Mouse (Mus musculus): ENCODE measurements at regions not wholly inside any gene's neighbourhood (a gene's known extent, or its start where the extent isn't known, plus 50 kb on each side); places are given as distances from the start of the nearest gene placed in this dataset.
"Not testable (repeated sequence)": the region's sequence is repeated elsewhere in the genome, so short reads cannot be mapped to it uniquely, and the experiment has no call there.

DNA sequence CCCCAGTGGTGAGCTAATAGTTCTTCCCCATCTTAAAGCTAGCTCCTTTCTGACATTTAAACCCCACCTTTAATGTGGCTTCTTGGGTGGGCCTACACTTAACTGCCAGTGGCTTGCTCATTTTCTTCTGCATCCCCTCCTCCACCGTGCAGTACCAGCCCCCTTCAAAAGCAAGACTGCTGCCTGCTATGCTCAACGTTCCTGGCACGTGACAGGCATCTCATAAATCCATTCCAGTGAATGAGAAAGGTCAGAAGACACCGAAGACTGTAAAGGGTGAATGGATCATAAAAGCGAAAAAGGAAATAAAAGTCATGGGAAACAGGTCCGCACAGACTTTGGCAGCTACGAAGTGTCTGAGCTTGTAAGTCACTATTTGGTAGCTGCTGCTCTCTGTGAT, 212.8 kb upstream of the Prok2 start:
- no peak for DNase-seq (ENCODE audit: low spot score)

DNA sequence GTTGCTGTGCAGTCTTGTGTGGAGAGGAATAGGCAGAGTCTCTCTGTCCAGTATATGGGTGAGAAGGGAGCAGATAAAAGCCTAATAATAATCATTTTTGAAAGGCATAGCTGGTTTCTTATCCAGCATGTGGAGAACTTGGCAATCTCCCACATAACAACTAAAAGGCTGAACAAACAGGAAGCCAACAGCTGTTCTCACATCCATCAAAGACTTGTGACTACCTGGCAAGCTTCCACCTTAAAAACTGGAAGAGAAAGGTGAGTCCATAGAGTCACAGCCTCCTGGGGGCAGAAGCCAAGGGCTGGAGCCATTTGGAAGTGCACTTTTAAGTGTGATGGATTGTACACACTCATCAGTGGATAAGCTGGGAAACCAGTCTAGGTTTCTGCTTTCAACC, 210.5 kb upstream of the Prok2 start:
- DNase-seq (ENCODE audit: low spot score): no peak

- DNase-seq (ENCODE audit: low spot score): no peak
These were observed 209.2 kb upstream of the Prok2 start for GRCm38 (mm10) chr6:99935373-99935772.

- DNase-seq (ENCODE audit: low spot score): no peak
These were observed 208.2 kb upstream of the Prok2 start for GRCm38 (mm10) chr6:99934394-99934793.

DNA sequence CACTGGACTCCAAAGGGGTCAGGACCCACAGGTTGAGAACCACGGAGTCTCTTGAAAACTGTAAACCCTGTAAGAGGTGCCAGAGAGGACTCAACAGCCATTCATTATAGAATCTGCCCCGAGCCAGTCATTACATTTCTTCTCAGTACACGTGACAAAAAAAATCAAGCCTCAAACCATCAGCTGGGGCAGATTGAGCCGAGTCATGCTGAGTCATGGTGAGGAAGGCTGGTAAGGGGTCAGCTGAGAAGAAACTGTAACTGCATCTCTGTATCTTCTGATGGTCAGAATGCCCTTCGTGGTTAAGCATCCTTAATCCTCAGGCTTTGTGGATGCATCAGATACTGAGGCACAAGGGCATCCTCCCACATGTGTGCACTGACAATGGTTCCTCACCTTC, 207.2 kb upstream of the Prok2 start:
- no peak for DNase-seq (ENCODE audit: low spot score)

- no peak for DNase-seq (ENCODE audit: low spot score)
These were observed 206.7 kb upstream of the Prok2 start for GRCm38 (mm10) chr6:99932923-99933322.

DNA sequence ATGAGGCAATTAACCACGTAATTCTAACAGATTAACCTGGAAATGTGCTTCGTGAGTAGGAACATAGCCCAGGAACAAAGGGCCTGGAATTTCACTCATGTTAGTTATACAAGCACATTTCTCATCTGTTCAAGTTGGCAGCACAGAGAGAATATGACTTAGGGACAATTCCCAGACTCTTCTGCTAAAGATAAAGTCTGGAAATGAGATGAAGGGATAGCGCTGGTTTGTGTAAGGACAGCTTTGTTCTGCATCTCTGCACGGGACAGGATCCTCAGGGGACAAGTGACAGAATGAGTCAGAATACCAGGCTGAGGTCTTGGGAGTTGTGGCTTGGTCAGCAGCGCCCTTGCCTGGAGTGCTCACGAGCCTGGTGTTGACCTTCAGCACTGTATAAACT, 206.2 kb upstream of the Prok2 start:
- DNase-seq (ENCODE audit: low spot score): no peak

GRCm38 (mm10) chr6:99931588-99931987, 205.4 kb upstream of the Prok2 start:
- DNase-seq (ENCODE audit: low spot score): no peak

DNA sequence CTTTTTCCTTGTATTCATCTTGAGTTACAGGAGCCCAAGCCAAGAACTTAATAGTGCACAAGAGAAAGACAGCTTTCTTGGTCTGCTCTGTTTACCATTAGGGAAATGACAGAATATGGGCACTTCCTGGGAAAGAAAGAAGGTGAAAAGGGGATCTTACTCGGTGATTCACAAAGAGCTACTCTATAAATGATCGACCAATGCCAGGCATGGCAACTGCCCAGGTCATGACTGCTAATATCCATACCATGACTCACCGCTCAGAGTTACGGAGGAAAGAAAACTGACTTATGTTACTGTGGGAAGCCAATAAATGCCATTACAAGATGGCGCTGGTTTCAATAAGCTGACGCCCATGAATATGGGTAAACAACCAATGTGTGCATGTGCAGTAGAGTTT, 204.1 kb upstream of the Prok2 start:
- DNase-seq (ENCODE audit: low spot score): no peak

DNA sequence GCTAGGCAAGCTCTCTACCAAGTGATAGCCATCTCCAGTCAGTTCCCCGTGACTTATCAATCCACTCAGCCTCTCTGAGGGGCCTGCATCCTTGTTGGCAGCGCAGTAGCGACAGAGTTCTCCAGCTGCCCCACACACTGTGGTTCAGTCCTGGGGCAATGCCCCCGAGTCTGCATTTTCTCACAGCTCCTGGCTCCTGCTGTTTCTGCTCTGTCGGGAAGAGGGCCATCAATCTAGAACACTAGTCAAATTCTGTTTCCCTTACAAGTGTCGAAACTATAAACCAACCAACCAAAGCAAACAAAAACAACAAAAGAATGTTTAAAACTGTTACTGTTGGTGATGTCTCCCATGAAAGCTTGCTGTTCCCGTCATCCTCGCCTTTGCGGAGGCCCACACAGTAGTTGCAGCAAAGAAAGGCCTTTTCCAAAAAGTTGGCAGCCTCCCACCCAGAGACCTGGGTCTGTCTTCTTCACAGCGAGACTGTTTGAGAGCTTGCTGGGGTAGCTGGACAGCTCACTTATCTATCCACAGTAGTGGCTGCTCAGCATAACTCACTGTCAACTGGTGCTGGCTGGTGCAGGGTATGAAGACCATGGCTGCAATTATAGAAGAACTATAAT, 201.9 kb upstream of the Prok2 start:
- no peak for DNase-seq (ENCODE audit: low spot score)

DNA sequence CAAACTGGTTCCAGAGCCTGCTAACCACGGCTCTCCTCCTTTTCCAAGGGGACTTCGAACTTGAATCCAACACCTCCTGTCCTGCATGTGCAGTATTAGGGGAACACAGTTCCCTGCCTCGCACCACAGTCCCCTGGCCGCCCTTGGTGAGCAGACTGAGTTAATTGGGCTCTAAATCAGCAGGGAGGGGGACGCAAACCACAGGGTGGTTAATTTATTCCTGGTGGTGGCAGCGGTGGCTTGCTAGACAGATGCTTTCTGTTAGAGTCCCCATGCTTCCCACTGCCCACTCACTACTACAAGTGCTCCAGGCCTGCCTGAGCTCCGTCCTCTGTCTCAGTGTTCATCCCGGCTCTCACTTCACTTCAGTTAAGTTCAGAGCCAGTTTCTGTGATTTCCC, 198.0 kb upstream of the Prok2 start:
- no peak for DNase-seq (ENCODE audit: low spot score)

GRCm38 (mm10) chr6:99921966-99922365, 195.8 kb upstream of the Prok2 start:
- no peak for DNase-seq (ENCODE audit: low spot score)

DNA sequence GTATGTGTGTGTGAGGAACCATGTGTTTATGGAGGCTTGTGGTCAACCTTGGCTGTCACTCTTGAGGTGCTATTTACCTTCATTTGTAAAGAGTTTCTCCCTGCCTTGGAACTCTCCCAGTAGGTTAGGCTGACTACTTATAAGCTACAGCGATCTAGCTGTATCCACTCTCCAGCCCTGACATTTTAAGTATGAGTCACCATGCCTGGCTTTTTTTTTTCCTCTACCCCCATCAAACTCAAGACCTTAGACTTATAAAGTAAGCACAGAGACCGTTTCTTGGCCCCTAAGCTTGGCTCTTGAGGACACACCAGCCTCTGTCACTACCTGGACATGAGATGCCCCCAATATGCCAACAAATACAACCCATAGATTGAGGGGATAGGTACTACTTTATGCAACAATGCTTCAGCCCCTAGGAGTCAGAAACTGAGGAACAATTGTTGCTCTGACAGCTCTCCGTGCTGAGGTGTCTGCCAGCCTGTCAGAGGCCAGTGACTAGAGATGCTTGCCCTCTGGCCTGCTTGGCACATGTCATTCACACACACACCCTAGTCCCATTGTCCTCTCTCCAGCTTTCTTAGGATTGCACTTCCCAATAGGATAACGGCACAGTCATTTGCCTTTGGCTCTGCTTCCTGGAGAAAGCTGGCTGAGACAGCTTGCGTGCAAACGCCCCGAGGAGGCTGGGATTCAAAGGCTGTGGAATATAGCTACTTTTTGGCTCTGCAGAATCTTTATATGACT, 193.8 kb upstream of the Prok2 start:
- no peak for DNase-seq (ENCODE audit: low spot score)

DNA sequence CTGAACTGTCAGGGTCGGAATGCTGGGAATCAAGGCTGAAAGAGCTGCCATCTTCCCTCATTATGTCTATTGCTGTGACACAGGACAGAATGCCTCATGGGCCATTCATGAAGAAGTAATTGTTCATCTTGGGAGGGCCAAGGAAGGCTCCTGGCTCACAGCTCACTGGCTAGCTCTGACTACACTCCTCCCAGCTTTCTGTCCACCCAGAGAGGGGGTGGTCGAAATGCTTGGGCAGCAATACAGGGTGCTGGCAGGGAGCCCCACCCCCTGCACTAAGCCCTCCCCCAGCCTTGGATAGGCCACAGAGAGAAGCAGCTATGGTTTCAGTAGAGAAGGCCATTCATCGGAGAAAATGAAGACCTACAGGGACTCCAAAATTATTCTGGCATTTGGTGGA, 192.2 kb upstream of the Prok2 start:
- DNase-seq (ENCODE audit: low spot score): no peak

DNA sequence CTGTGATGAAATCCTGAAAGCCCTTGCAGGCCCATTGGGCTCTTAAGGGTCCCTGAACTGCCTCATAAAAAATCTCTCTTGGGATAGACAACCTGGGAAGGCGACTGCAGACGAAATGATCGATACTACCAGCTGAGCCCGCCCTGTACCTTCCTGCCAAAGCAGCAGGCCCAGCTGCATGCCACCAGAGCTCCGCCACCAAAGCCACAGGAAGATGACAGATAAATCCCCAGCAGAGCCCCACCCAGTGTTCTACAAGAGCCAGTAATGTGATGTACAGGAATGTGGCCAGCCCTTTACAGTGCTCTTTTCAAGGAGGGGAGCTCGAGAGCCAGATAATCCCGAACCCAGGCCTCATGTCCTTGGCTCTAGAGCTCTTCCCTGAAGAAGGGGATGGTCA, 183.7 kb upstream of the Prok2 start:
- DNase-seq (ENCODE audit: low spot score): no peak

GRCm38 (mm10) chr6:99909459-99909858, 183.3 kb upstream of the Prok2 start:
- DNase-seq (ENCODE audit: low spot score): no peak

GRCm38 (mm10) chr6:99908066-99908465, 181.9 kb upstream of the Prok2 start:
- no peak for DNase-seq (ENCODE audit: low spot score)

- DNase-seq (ENCODE audit: low spot score): no peak
These were observed 179.0 kb upstream of the Prok2 start for GRCm38 (mm10) chr6:99905194-99905593.

DNA sequence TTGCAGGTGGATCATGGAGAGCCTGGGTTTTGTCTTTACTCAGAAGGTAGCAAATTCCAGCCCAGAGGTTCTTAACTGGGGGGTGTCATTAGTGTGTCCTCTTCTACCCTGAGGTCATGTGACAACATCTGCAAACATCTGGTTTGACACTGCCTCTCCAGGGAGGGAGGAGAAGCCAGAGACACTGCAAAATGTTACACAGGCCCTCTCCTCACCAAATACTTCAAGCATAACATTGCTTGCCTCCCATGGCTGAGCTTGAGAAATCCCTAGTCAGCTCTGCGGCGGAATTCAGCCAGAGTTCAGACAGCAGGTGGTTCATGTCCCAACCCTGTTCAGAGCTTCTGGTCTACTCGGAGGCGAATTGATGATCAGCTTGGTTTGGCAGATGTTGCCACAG, 178.4 kb upstream of the Prok2 start:
- no peak for DNase-seq (ENCODE audit: low spot score)

- not testable (repeated sequence) for DNase-seq (ENCODE audit: low spot score)
These were observed 177.9 kb upstream of the Prok2 start for GRCm38 (mm10) chr6:99904044-99904443.

DNA sequence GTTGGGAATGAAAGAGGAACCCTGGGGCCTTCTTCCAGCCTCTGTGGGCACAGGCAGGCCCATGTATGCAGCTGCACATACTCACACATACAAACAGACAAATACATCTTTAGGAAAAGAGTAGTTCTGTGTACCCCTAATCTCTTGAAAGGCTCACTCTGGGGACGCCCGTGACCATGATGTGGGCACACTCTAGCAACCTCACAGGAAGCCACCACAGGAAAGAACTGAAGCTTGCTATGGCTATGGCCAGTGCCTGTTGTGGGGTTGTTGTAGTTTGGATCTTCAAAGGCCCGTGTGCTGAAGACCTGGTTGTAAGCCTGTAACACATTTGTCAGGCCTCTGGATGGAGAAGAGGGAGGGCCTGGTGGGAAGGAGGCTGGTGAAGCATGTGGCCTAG, 175.4 kb upstream of the Prok2 start:
- DNase-seq (ENCODE audit: low spot score): no peak

DNA sequence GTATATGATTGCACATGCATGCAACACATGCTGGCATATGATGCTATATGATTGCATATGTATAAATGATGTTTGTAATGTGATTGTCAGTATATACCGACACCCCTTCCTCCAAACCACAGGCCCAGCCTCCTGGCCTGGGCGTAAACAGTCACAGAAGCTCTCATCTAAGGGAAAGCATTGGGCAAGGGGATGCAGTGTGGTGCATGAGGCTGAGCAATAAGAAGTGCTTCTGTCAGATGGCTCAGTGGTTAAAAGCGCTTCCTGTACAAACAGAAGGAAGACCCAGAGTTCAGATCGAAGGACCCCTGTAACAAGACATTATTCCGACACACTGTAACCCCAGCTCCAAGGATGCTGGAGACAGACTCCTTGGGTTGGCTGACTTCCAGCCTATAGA, 175.0 kb upstream of the Prok2 start:
- no peak for DNase-seq (ENCODE audit: low spot score)

DNA sequence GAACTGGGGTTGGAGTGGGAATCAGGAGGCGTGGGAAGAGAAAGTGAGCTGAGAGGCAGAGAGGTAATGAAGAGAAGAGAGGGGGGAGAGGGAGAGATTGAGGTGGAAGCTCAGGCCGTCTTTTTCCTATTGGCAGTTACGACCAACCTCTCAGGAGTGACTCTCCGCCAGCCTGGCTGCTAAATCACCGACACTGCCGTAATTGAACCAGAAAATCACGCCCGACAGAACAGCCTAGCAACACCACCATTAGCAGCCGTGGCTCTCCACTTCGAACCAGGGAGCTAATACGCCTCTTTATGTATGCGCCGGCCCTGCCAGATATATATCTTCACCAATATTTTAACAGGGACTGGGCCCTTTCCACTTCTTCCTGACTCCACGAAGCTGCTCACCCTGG, 173.5 kb upstream of the Prok2 start:
- no peak for DNase-seq (ENCODE audit: low spot score)

- no peak for DNase-seq (ENCODE audit: low spot score)
These were observed 171.9 kb upstream of the Prok2 start for GRCm38 (mm10) chr6:99898077-99898476.
